Mouse (Mus musculus): ENCODE measurements around the gene Proca1. TPM values are rescaled to one million over a fixed set of nuclear protein-coding genes. Genes with fewer than 3 reads are reported as not detected.

Proca1 gene
- polyA plus RNA-seq, 1 experiment = 7.6 TPM

DNA sequence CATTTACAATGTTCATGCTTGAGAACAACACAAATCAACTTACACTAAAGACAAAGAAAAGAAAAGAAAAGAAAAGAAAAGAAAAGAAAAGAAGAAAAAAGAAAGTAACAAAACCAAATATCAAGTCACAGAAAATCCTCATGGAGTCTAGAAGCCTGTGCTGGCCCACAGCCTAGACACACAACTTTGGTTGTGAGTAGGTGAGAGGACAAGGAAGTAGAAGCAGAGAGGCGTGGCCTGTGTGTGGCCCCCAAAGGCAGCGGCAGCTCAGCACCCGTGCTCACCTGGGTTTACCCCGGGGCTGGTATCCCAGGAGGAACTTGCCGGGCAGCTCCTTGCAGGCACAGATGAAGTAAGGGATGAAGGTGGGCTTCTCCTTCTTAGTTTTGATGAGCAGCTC, 18.3 kb downstream of the Proca1 start:
- no peak for TF ChIP-seq CTCF (IDR thresholded peaks at IDR 0.05; ENCODE audit: low read depth, low read length)
- no peak for TF ChIP-seq POLR2A (IDR thresholded peaks at IDR 0.05; ENCODE audit: insufficient read depth, low read length)
- TF ChIP-seq EP300 (IDR thresholded peaks at IDR 0.05; ENCODE audit: insufficient read depth, low read depth, low read length) = no peak
- no peaks in the 10 kb centered on the region for H3K9me3 ChIP-seq (replicated peaks; ENCODE audit: control insufficient read depth, insufficient read depth, low read length, poor library complexity, severe bottlenecking)
- no peak overlapping the region for H3K9ac ChIP-seq (ENCODE audit: low read depth, poor library complexity, severe bottlenecking)
- peaks cover 84% of the 10 kb centered on the region for H3K36me3 ChIP-seq (ENCODE audit: control insufficient read depth, insufficient read depth, low read length, poor library complexity, severe bottlenecking)
- H3K27ac ChIP-seq (ENCODE audit: insufficient read depth, low read length) = no peak overlapping the region
- no peaks in the 10 kb centered on the region for H3K27me3 ChIP-seq (ENCODE audit: control insufficient read depth, insufficient read depth, low read length, poor library complexity, severe bottlenecking)
- H3K4me3 ChIP-seq (ENCODE audit: low read depth, low read length) = no peak overlapping the region
- H3K4me1 ChIP-seq (ENCODE audit: control insufficient read depth, insufficient read depth, low read length) = no peaks in the 10 kb centered on the region

DNA sequence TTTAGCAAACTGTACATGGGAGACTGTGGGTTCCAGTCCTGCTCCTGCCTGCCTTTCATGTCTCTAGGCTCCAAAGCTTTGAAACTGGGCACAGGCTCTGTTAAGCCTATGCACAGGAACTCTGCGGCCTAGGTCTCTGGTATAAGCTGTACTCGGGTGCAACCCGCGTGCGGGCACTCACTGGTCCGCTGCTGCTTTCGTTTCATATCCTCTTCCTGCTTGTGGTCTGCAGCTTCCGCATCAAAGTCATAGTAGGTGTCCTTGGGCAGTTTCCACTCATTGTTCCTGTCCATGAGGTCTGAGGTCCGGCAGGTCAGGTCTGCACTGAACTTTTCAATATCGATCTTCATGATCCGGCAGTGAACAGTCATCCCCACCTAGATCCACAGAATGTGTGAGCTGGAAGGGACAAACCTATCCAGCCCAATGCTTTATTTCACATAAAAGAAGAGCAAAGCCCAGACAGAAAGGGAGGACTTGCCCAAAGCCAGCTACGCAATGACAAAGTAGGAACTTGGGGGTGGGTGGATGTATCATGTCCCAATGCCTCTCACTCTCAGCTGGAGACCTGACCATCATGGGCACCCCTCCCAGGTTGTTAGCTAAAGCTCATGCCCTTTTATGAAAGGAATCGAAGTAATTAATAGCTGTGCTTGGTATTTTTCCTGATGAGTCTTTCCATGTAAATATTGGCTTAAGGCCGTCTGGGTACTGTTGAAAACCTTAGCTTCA, 20.1 kb downstream of the Proca1 start:
- no peaks in the 10 kb centered on the region for H3K9me3 ChIP-seq (replicated peaks; ENCODE audit: control insufficient read depth, insufficient read depth, low read length, poor library complexity, severe bottlenecking)
- H3K27ac ChIP-seq (ENCODE audit: insufficient read depth, low read length) = no peak overlapping the region
- H3K9ac ChIP-seq (ENCODE audit: low read depth, poor library complexity, severe bottlenecking) = no peak overlapping the region
- peaks cover 83% of the 10 kb centered on the region for H3K36me3 ChIP-seq (ENCODE audit: control insufficient read depth, insufficient read depth, low read length, poor library complexity, severe bottlenecking)
- H3K4me3 ChIP-seq (ENCODE audit: low read depth, low read length) = no peak overlapping the region
- no peaks in the 10 kb centered on the region for H3K27me3 ChIP-seq (ENCODE audit: control insufficient read depth, insufficient read depth, low read length, poor library complexity, severe bottlenecking)
- TF ChIP-seq POLR2A (IDR thresholded peaks at IDR 0.05; ENCODE audit: insufficient read depth, low read length) = no peak
- TF ChIP-seq EP300 (IDR thresholded peaks at IDR 0.05; ENCODE audit: insufficient read depth, low read depth, low read length) = no peak
- TF ChIP-seq CTCF (IDR thresholded peaks at IDR 0.05; ENCODE audit: low read depth, low read length) = no peak
- no peaks in the 10 kb centered on the region for H3K4me1 ChIP-seq (ENCODE audit: control insufficient read depth, insufficient read depth, low read length)

DNA sequence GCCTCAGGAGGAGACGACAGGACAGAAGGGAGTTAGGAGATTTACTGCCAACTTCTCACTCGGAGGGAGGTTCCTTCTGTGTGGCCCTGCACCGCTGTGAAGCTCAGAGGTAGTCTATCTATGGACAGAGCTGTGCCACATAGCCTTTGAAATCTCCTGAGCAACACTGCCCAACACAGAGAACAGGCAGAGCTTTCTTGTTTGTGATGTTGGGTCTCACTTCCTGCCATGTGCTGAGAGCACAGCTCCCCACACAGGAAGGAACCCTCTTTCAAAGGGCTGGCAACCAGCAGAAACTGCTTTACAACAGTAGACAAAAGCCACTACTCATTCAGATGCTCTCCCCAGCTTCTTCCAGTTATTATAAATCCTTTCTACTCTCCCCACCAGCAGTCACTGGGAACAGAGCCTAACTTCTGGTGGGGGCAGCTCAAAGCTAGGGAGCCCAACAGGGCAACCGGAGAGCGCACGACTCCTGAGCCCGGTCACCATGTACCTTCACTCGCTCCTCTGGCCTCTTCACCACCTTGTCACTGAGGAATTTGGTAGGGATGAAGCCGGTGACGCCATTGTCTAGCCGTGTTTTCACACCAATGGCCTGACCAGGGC, 22.6 kb downstream of the Proca1 start:
- Histone ChIP-seq H3K36me3 (ENCODE audit: control insufficient read depth, insufficient read depth, low read length, poor library complexity, severe bottlenecking) (peaks cover 83% of the 10 kb centered on the region), H3K9me3 (replicated peaks; ENCODE audit: control insufficient read depth, insufficient read depth, low read length, poor library complexity, severe bottlenecking) (no peaks in the 10 kb centered on the region), H3K9ac (ENCODE audit: low read depth, poor library complexity, severe bottlenecking) (no peak overlapping the region), H3K27me3 (ENCODE audit: control insufficient read depth, insufficient read depth, low read length, poor library complexity, severe bottlenecking) (no peaks in the 10 kb centered on the region), H3K27ac (ENCODE audit: insufficient read depth, low read length) (no peak overlapping the region), H3K4me1 (ENCODE audit: control insufficient read depth, insufficient read depth, low read length) (no peaks in the 10 kb centered on the region), H3K4me3 (ENCODE audit: low read depth, low read length) (no peak overlapping the region)
- TF ChIP-seq EP300 (IDR thresholded peaks at IDR 0.05; ENCODE audit: insufficient read depth, low read depth, low read length) (no peak), POLR2A (IDR thresholded peaks at IDR 0.05; ENCODE audit: insufficient read depth, low read length) (no peak), CTCF (IDR thresholded peaks at IDR 0.05; ENCODE audit: low read depth, low read length) (no peak)

DNA sequence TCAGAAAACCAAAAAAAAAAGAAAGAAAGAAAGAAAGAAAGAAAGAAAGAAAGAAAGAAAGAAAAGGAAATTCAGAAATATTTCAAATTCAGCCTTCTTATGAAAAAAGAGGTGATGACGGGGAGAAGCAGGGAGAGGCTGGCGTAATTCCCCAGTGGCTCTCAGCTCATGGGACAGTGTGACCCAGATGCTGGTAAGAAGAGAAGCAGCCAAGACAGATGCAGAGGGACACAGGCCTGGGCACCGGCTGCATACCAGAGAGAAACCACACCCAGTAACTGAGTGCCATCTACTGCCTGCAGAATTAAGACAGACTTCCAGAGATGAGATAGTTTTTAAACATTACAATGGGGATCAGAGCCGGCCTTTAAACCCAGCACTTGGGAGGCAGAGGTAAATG, 30.4 kb downstream of the Proca1 start:
- no peak overlapping the region for H3K27ac ChIP-seq (ENCODE audit: insufficient read depth, low read length)
- H3K4me3 ChIP-seq (ENCODE audit: low read depth, low read length) = no peak overlapping the region
- H3K9me3 ChIP-seq (replicated peaks; ENCODE audit: control insufficient read depth, insufficient read depth, low read length, poor library complexity, severe bottlenecking) = no peaks in the 10 kb centered on the region
- H3K9ac ChIP-seq (ENCODE audit: low read depth, poor library complexity, severe bottlenecking) = no peak overlapping the region
- TF ChIP-seq POLR2A (IDR thresholded peaks at IDR 0.05; ENCODE audit: insufficient read depth, low read length) (no peak), CTCF (IDR thresholded peaks at IDR 0.05; ENCODE audit: low read depth, low read length) (no peak), EP300 (IDR thresholded peaks at IDR 0.05; ENCODE audit: insufficient read depth, low read depth, low read length) (no peak)
- no peaks in the 10 kb centered on the region for H3K27me3 ChIP-seq (ENCODE audit: control insufficient read depth, insufficient read depth, low read length, poor library complexity, severe bottlenecking)
- H3K36me3 ChIP-seq (ENCODE audit: control insufficient read depth, insufficient read depth, low read length, poor library complexity, severe bottlenecking) = peaks cover 92% of the 10 kb centered on the region
- H3K4me1 ChIP-seq (ENCODE audit: control insufficient read depth, insufficient read depth, low read length) = no peaks in the 10 kb centered on the region

DNA sequence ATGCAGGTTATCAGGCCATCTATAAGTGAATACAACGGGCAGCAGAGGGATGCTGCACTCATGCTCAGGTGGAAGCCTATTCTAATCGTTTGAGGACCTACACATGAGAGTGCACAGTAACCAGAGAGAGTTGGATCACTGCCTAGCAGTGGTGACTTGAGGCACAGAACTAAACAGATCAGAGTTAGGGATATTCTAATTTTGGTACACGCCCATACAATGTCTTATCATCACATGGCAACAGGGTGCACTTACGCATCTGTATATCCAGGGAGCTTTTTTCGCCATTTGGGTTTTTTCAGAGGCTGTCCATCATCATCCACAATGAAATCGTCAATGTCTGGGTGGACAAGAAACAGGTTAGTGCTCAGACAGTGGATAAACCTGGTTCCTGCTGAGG, 38.3 kb downstream of the Proca1 start:
- H3K4me1 ChIP-seq (ENCODE audit: control insufficient read depth, insufficient read depth, low read length) = no peaks in the 10 kb centered on the region
- no peaks in the 10 kb centered on the region for H3K9me3 ChIP-seq (replicated peaks; ENCODE audit: control insufficient read depth, insufficient read depth, low read length, poor library complexity, severe bottlenecking)
- H3K4me3 ChIP-seq (ENCODE audit: low read depth, low read length) = no peak overlapping the region
- H3K27ac ChIP-seq (ENCODE audit: insufficient read depth, low read length) = no peak overlapping the region
- H3K36me3 ChIP-seq (ENCODE audit: control insufficient read depth, insufficient read depth, low read length, poor library complexity, severe bottlenecking) = peaks cover 64% of the 10 kb centered on the region
- no peaks in the 10 kb centered on the region for H3K27me3 ChIP-seq (ENCODE audit: control insufficient read depth, insufficient read depth, low read length, poor library complexity, severe bottlenecking)
- no peak overlapping the region for H3K9ac ChIP-seq (ENCODE audit: low read depth, poor library complexity, severe bottlenecking)
- TF ChIP-seq POLR2A (IDR thresholded peaks at IDR 0.05; ENCODE audit: insufficient read depth, low read length) = no peak

DNA sequence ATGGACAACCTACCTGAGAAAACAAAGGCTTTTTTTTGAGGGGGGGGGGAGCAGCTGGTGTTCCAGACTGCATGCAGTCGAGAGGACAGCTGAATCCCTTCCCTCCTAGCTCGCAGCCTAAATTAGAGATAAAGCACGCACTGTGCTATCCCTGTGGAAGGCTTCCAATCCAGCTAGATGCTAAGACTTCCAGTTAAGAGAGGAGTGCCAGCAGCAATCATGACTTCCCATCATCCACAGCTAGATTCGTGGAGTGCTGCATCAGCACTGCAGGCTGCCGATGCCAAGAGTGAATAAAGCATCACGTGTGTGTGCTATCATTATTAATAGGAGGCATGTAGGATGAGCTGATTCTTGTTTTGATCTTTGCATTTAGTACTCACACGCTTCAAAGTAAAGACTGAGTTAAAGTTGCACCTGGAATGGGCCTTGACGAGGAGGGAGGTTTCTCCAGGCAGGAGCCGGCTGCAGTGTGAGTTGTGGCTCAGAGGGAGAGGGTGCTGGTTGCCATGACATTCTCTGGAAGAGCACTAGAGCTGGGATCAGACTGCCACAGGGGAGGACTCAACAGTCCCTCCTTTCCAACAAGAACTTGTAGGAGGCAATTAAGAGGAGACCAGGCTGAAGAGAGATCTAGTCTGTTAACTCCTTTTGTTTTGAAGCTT, 47.1 kb downstream of the Proca1 start:
- no peak overlapping the region for H3K27ac ChIP-seq (ENCODE audit: insufficient read depth, low read length)
- TF ChIP-seq POLR2A (IDR thresholded peaks at IDR 0.05; ENCODE audit: insufficient read depth, low read length) (no peak), CTCF (IDR thresholded peaks at IDR 0.05; ENCODE audit: low read depth, low read length) (no peak), EP300 (IDR thresholded peaks at IDR 0.05; ENCODE audit: insufficient read depth, low read depth, low read length) (no peak)
- H3K9ac ChIP-seq (ENCODE audit: low read depth, poor library complexity, severe bottlenecking) = no peak overlapping the region
- H3K36me3 ChIP-seq (ENCODE audit: control insufficient read depth, insufficient read depth, low read length, poor library complexity, severe bottlenecking) = peaks cover 25% of the 10 kb centered on the region
- no peaks in the 10 kb centered on the region for H3K27me3 ChIP-seq (ENCODE audit: control insufficient read depth, insufficient read depth, low read length, poor library complexity, severe bottlenecking)
- H3K9me3 ChIP-seq (replicated peaks; ENCODE audit: control insufficient read depth, insufficient read depth, low read length, poor library complexity, severe bottlenecking) = no peaks in the 10 kb centered on the region
- H3K4me3 ChIP-seq (ENCODE audit: low read depth, low read length) = no peak overlapping the region
- no peaks in the 10 kb centered on the region for H3K4me1 ChIP-seq (ENCODE audit: control insufficient read depth, insufficient read depth, low read length)

Measured in ES-Bruce4 (cell line).